Mouse (Mus musculus): ENCODE measurements around the gene Tmem132c.

DNA sequence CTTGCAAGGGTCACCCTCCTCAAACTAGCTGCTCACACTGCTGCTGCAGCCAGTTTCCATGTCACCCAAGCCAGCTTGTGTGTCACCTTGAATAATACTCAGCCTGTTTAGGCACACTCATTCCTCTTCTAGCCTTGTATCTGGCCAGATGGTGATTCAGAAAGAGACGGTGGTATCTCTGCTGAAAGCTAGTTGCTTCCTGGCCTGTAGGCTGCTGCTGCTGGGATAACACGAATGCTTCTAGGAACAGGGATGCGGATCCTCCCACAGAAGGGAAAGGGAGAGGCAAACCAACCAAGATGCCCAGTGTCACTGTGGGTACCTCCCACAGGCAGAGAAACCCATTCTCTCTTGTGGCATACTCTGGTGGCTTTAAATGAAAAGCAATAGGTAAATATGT lies 134.0 kb downstream of the Tmem132c start:
- TF ChIP-seq MAX (IDR thresholded peaks at IDR 0.05; ENCODE audit: low read depth), result no peak
- no peak for TF ChIP-seq CEBPB (IDR thresholded peaks at IDR 0.05; ENCODE audit: insufficient read depth, poor library complexity, severe bottlenecking)
- no peak for TF ChIP-seq POLR2A (IDR thresholded peaks at IDR 0.05; ENCODE audit: insufficient read length, low read depth)
- TF ChIP-seq USF1 (IDR thresholded peaks at IDR 0.05; ENCODE audit: low read depth), result no peak
- no peak for TF ChIP-seq E2F4 (IDR thresholded peaks at IDR 0.05; ENCODE audit: insufficient read depth)
- TF ChIP-seq TCF12 (IDR thresholded peaks at IDR 0.05; ENCODE audit: insufficient read depth, poor library complexity, severe bottlenecking), result no peak
- no peak for TF ChIP-seq POLR2AphosphoS2 (IDR thresholded peaks at IDR 0.05; ENCODE audit: insufficient read length, low read depth)
- no peak for TF ChIP-seq REST (IDR thresholded peaks at IDR 0.05; ENCODE audit: insufficient read depth, insufficient read length)

All from myocyte (in vitro differentiated cells).